Mouse (Mus musculus): ENCODE results near the gene Whrn.

GRCm38 (mm10) chr4:63476891-63477290 is 18.9 kb downstream of the Whrn start:
- no peak for TF ChIP-seq POLR2A (IDR thresholded peaks at IDR 0.05; ENCODE audit: borderline replicate concordance, control insufficient read depth, low read depth, low read length)
- TF ChIP-seq CTCF (IDR thresholded peaks at IDR 0.05; ENCODE audit: control insufficient read depth, insufficient read depth, low read length) = no peak
